Mouse (Mus musculus): ENCODE results near the gene Gpkow. TPM values are rescaled to one million over a fixed set of nuclear protein-coding genes. Genes with fewer than 3 reads are reported as not detected.

Gene Gpkow
- 8.0 and 9.3 TPM in 2 replicates for polyA plus RNA-seq (2015; fragmentation: Nextera tagmentation; extraction: Ambion mirVana)

- Histone ChIP-seq H3K27ac (ENCODE audit: low read depth) (peak within 1 kb of the TSS; percentile 67), H3K36me3 (replicated peaks; ENCODE audit: insufficient read depth, low read length) (peaks cover 3% of the 10 kb centered on the region; the same call in 1 of the 2 replicates), H3K4me1 (ENCODE audit: insufficient read depth) (peaks cover 4% of the 10 kb centered on the region; the same call in 1 of the 2 replicates), H3K9ac (replicated peaks) (peak within 1 kb of the TSS; percentile 77), H3K27me3 (ENCODE audit: insufficient read depth, low read length) (no peaks in the 10 kb centered on the region), H3K4me2 (ENCODE audit: low read depth, low read length) (peak within 1 kb of the TSS; percentile 70), H3K9me3 (ENCODE audit: low read length) (no peaks in the 10 kb centered on the region), H3K4me3 (ENCODE audit: low read depth, low read length) (peak within 1 kb of the TSS; percentile 69)
- no peak for TF ChIP-seq CTCF (IDR thresholded peaks at IDR 0.05; ENCODE audit: low read depth)
- no peak for TF ChIP-seq EP300 (IDR thresholded peaks at IDR 0.05; ENCODE audit: low read depth)
- WGBS (ENCODE audit: insufficient replicate concordance): 10% methylated on average over 33 of the region's 33 CpGs
- DNase-seq: peak; percentile 82
- peak; percentile 97 for ATAC-seq
Observed at GRCm38 (mm10) chrX:7696954-7697381, at the start of gene Gpkow. Gpkow (plus strand) TSS chrX:7697131.

GRCm38 (mm10) chrX:7648671-7649304, 48.1 kb upstream of the Gpkow start:
- Histone ChIP-seq H3K27me3 (ENCODE audit: insufficient read depth, low read length) (0 out of 2 replicates have a peak, but pooled peaks cover 1% of the 10 kb centered on the region), H3K9me3 (ENCODE audit: low read length) (no peaks in the 10 kb centered on the region), H3K27ac (ENCODE audit: low read depth) (peak overlapping the region; percentile 94), H3K4me2 (ENCODE audit: low read depth, low read length) (peak overlapping the region; percentile 75), H3K4me1 (ENCODE audit: insufficient read depth) (peaks cover 6% of the 10 kb centered on the region), H3K9ac (replicated peaks) (peak overlapping the region; percentile 65), H3K36me3 (replicated peaks; ENCODE audit: insufficient read depth, low read length) (no peaks in the 10 kb centered on the region), H3K4me3 (ENCODE audit: low read depth, low read length) (peak overlapping the region; percentile 49)
- 19% methylated on average over 25 of the region's 25 CpGs for WGBS (ENCODE audit: insufficient replicate concordance)
- TF ChIP-seq EP300 (IDR thresholded peaks at IDR 0.05; ENCODE audit: low read depth) (peak; percentile 68), CTCF (IDR thresholded peaks at IDR 0.05; ENCODE audit: low read depth) (peak; percentile 50)
- DNase-seq (peak; percentile 85), ATAC-seq (peak; percentile 95)

GRCm38 (mm10) chrX:7657221-7657639, 39.7 kb upstream of the Gpkow start, which contains the start of gene Prickle3:
Prickle3 (plus strand) TSS chrX:7657260.
- peak within 1 kb of the TSS; percentile 67; the same call in 1 of the 2 replicates for H3K27ac ChIP-seq (ENCODE audit: low read depth)
- ATAC-seq: peak; percentile 90
- H3K9ac ChIP-seq (replicated peaks): peak within 1 kb of the TSS; percentile 54; the same call in 1 of the 2 replicates
- H3K36me3 ChIP-seq (replicated peaks; ENCODE audit: insufficient read depth, low read length): no peaks in the 10 kb centered on the region
- no peaks in the 10 kb centered on the region for H3K27me3 ChIP-seq (ENCODE audit: insufficient read depth, low read length)
- DNase-seq: peak; percentile 63
- 19% methylated on average over 26 of the region's 26 CpGs for WGBS (ENCODE audit: insufficient replicate concordance)
- no peaks in the 10 kb centered on the region for H3K9me3 ChIP-seq (ENCODE audit: low read length)
- peak within 1 kb of the TSS; percentile 55 for H3K4me3 ChIP-seq (ENCODE audit: low read depth, low read length)
- no peak for TF ChIP-seq CTCF (IDR thresholded peaks at IDR 0.05; ENCODE audit: low read depth)
- no peak for TF ChIP-seq EP300 (IDR thresholded peaks at IDR 0.05; ENCODE audit: low read depth)
- peak within 1 kb of the TSS; percentile 70 for H3K4me2 ChIP-seq (ENCODE audit: low read depth, low read length)
- no peaks in the 10 kb centered on the region for H3K4me1 ChIP-seq (ENCODE audit: insufficient read depth)

GRCm38 (mm10) chrX:7658031-7658784, 38.7 kb upstream of the Gpkow start:
- Histone ChIP-seq H3K4me2 (ENCODE audit: low read depth, low read length) (peak overlapping the region; percentile 70), H3K4me3 (ENCODE audit: low read depth, low read length) (peak overlapping the region; percentile 55), H3K4me1 (ENCODE audit: insufficient read depth) (no peaks in the 10 kb centered on the region), H3K36me3 (replicated peaks; ENCODE audit: insufficient read depth, low read length) (no peaks in the 10 kb centered on the region), H3K27me3 (ENCODE audit: insufficient read depth, low read length) (no peaks in the 10 kb centered on the region), H3K9ac (replicated peaks) (peak overlapping the region; percentile 54; the same call in 1 of the 2 replicates), H3K9me3 (ENCODE audit: low read length) (no peaks in the 10 kb centered on the region), H3K27ac (ENCODE audit: low read depth) (peak overlapping the region; percentile 11; the same call in 1 of the 2 replicates)
- TF ChIP-seq EP300 (IDR thresholded peaks at IDR 0.05; ENCODE audit: low read depth) (no peak), CTCF (IDR thresholded peaks at IDR 0.05; ENCODE audit: low read depth) (no peak)
- ATAC-seq (peak; percentile 38; the same call in 1 of the 2 replicates), DNase-seq (peak; percentile 42)
- 32% methylated on average over 11 of the region's 15 CpGs for WGBS (ENCODE audit: insufficient replicate concordance)

GRCm38 (mm10) chrX:7658785-7659589, 37.9 kb upstream of the Gpkow start:
- H3K27ac ChIP-seq (ENCODE audit: low read depth): no peak overlapping the region
- H3K4me2 ChIP-seq (ENCODE audit: low read depth, low read length): no peak overlapping the region
- TF ChIP-seq CTCF (IDR thresholded peaks at IDR 0.05; ENCODE audit: low read depth): no peak
- no peak for TF ChIP-seq EP300 (IDR thresholded peaks at IDR 0.05; ENCODE audit: low read depth)
- peak overlapping the region; percentile 55; the same call in 1 of the 2 replicates for H3K4me3 ChIP-seq (ENCODE audit: low read depth, low read length)
- H3K9me3 ChIP-seq (ENCODE audit: low read length): no peaks in the 10 kb centered on the region
- H3K9ac ChIP-seq (replicated peaks): no peak overlapping the region
- no peaks in the 10 kb centered on the region for H3K4me1 ChIP-seq (ENCODE audit: insufficient read depth)
- no peaks in the 10 kb centered on the region for H3K36me3 ChIP-seq (replicated peaks; ENCODE audit: insufficient read depth, low read length)
- ATAC-seq (no peak), DNase-seq (no peak)
- no peaks in the 10 kb centered on the region for H3K27me3 ChIP-seq (ENCODE audit: insufficient read depth, low read length)
- WGBS (ENCODE audit: insufficient replicate concordance): 70% methylated on average over 11 of the region's 11 CpGs
